ENCODE assay signal across 9 mouse cellular contexts in the genomic region with DNA sequence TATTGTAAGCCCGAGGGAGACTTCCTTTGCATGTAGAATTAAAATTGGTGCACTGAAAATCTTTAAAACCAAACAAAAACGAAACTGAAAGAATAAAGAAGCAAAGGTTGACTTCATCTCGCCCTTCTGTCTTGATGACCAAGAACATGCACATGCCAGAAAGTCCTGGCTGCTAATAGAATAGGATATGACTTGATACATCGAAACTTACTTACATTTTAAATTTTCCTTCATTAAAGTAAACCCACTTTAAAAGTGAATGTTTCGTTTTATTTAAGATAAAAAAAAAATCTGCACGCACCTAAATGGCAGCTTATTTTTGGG. TPM values are rescaled to one million over a fixed set of nuclear protein-coding genes. Genes with fewer than 3 reads are reported as not detected.
DNase-seq lines count a peak whose midpoint lies in the region; ATAC-seq lines count a peak whose summit lies in the region.
"Had no signal": no experiment of that assay in that cellular context is flagged by ENCODE, and none has a peak within 500 bp of the region (broad histone marks: within the 10 kb centered on the region; RNA-seq: fewer than 3 reads in every experiment).

No protein-coding gene starts in this region.

- 0 out of 2 replicates have a peak, but pooled peaks cover 3% of the 10 kb centered on the region for H3K4me1 ChIP-seq in kidney, embryonic 14.5 days (ENCODE audit: control insufficient read depth, insufficient read depth, low read length)
- H3K4me1 ChIP-seq in embryonic facial prominence, embryonic 13.5 days = peaks cover 28% of the 10 kb centered on the region
- peaks cover 19% of the 10 kb centered on the region for H3K4me1 ChIP-seq in intestine, embryonic 15.5 days (replicated peaks)
- peaks cover 29% of the 10 kb centered on the region for H3K4me1 ChIP-seq in midbrain, embryonic 15.5 days

- H3K27me3 ChIP-seq in kidney, embryonic 14.5 days (ENCODE audit: control insufficient read depth, insufficient read depth, low read length) = peaks cover 93% of the 10 kb centered on the region
- peaks cover 92% of the 10 kb centered on the region for H3K27me3 ChIP-seq in embryonic facial prominence, embryonic 13.5 days
- peaks cover 81% of the 10 kb centered on the region for H3K27me3 ChIP-seq in intestine, embryonic 15.5 days (replicated peaks)
- peaks cover 41% of the 10 kb centered on the region for H3K27me3 ChIP-seq in midbrain, embryonic 15.5 days (replicated peaks)

- no peaks in the 10 kb centered on the region for H3K9me3 ChIP-seq in kidney, embryonic 14.5 days (ENCODE audit: control insufficient read depth, low read length)
- H3K9me3 ChIP-seq in embryonic facial prominence, embryonic 13.5 days = no peaks in the 10 kb centered on the region
- H3K9me3 ChIP-seq in intestine, embryonic 15.5 days = no peaks in the 10 kb centered on the region
- H3K9me3 ChIP-seq in midbrain, embryonic 15.5 days = no peaks in the 10 kb centered on the region

- peak overlapping the region; percentile 19; the same call in 1 of the 2 replicates for H3K4me2 ChIP-seq in kidney, embryonic 14.5 days (replicated peaks; ENCODE audit: low read depth, low read length)
- H3K4me2 ChIP-seq in embryonic facial prominence, embryonic 13.5 days = peak overlapping the region; percentile 53
- peak overlapping the region; percentile 49 for H3K4me2 ChIP-seq in intestine, embryonic 15.5 days (replicated peaks)
- H3K4me2 ChIP-seq in midbrain, embryonic 15.5 days = peak overlapping the region; percentile 69

- DNase-seq in kidney, postnatal 14 days = no peak
- no peak for DNase-seq in ovary, postnatal 10 days (ENCODE audit: low spot score)
- no peak for DNase-seq in right cerebral cortex, adult 18-20 months
- DNase-seq in cerebellum, adult 9-10 months = no peak
- DNase-seq: thymus, postnatal 14 days had no signal

- no peak for ATAC-seq in kidney, embryonic 14.5 days (ENCODE audit: low FRiP score, low TSS enrichment)
- no peak for ATAC-seq in embryonic facial prominence, embryonic 13.5 days (ENCODE audit: insufficient number of reproducible peaks, insufficient read depth, low FRiP score, low TSS enrichment, low read depth)
- ATAC-seq in intestine, embryonic 15.5 days = no peak
- no peak for ATAC-seq in midbrain, embryonic 15.5 days (replicated peaks)

- H3K36me3 ChIP-seq in kidney, embryonic 14.5 days (ENCODE audit: control insufficient read depth, insufficient read depth, low read length) = no peaks in the 10 kb centered on the region
- no peaks in the 10 kb centered on the region for H3K36me3 ChIP-seq in embryonic facial prominence, embryonic 13.5 days
- H3K36me3 ChIP-seq in intestine, embryonic 15.5 days = no peaks in the 10 kb centered on the region
- no peaks in the 10 kb centered on the region for H3K36me3 ChIP-seq in midbrain, embryonic 15.5 days (replicated peaks)

- H3K27ac ChIP-seq in kidney, embryonic 14.5 days (ENCODE audit: low read depth, low read length) = no peak overlapping the region
- no peak overlapping the region for H3K27ac ChIP-seq in embryonic facial prominence, embryonic 13.5 days
- H3K27ac ChIP-seq in intestine, embryonic 15.5 days = no peak overlapping the region
- peak overlapping the region; percentile 58; the same call in 1 of the 2 replicates for H3K27ac ChIP-seq in midbrain, embryonic 15.5 days

- H3K9ac ChIP-seq in kidney, embryonic 14.5 days (ENCODE audit: low read depth, low read length) = no peak overlapping the region
- H3K9ac ChIP-seq in embryonic facial prominence, embryonic 13.5 days = no peak overlapping the region
- no peak overlapping the region for H3K9ac ChIP-seq in intestine, embryonic 15.5 days
- H3K9ac ChIP-seq in midbrain, embryonic 15.5 days = no peak overlapping the region

- H3K4me3 ChIP-seq in kidney, embryonic 14.5 days (ENCODE audit: low read length) = peak overlapping the region; percentile 23
- peak overlapping the region; percentile 33 for H3K4me3 ChIP-seq in embryonic facial prominence, embryonic 13.5 days
- peak overlapping the region; percentile 24 for H3K4me3 ChIP-seq in intestine, embryonic 15.5 days (replicated peaks)
- peak overlapping the region; percentile 29 for H3K4me3 ChIP-seq in midbrain, embryonic 15.5 days

- WGBS in kidney, embryonic 14.5 days = 3% methylated on average over 6 of the region's 6 CpGs
- WGBS in embryonic facial prominence, embryonic 13.5 days = 4% methylated on average over 6 of the region's 6 CpGs
- 11% methylated on average over 6 of the region's 6 CpGs for WGBS in intestine, embryonic 15.5 days
- 7% methylated on average over 6 of the region's 6 CpGs for WGBS in midbrain, embryonic 15.5 days

RNA-seq across cellular contexts. Expression of a gene that starts 3.8 kb away (rescaled TPM):
- polyA plus RNA-seq in kidney, embryonic 14.5 days (2014; fragmentation: Nextera tagmentation; extraction: Ambion mirVana) = 3.9 and 5.4 TPM in 2 replicates
- polyA plus RNA-seq in embryonic facial prominence, embryonic 13.5 days (2015; fragmentation: Nextera tagmentation; extraction: Ambion mirVana) = 16.7 and 22.1 TPM in 2 replicates
- polyA plus RNA-seq in intestine, embryonic 15.5 days (2015; fragmentation: Nextera tagmentation; extraction: Ambion mirVana) = 0.25 and 0.35 TPM in 2 replicates
- polyA plus RNA-seq in midbrain, embryonic 15.5 days (2015; fragmentation: Nextera tagmentation; extraction: Ambion mirVana) = 41.5 and 52.6 TPM in 2 replicates

Comparison
In these comparisons a context has a peak if more than half of its experiments do, and no peak if none do; other contexts are left out.
1. H3K4me2 ChIP-seq: peak in every context shown above with its lines; median percentile 69 in midbrain, embryonic 15.5 days; 53 in embryonic facial prominence, embryonic 13.5 days; 49 in intestine, embryonic 15.5 days; 19 in kidney, embryonic 14.5 days.